Mouse (Mus musculus): ENCODE measurements around the gene Mad2l1bp. TPM values are rescaled to one million over a fixed set of nuclear protein-coding genes. Genes with fewer than 3 reads are reported as not detected.

The Mad2l1bp gene
- polyA plus RNA-seq, 1 experiment = 1.4 TPM

GRCm38 (mm10) chr17:46167014-46167413 is 13.7 kb upstream of the Mad2l1bp start:
- H3K36me3 ChIP-seq (ENCODE audit: control insufficient read depth) = peaks cover 99% of the 10 kb centered on the region
- no peak for TF ChIP-seq TAL1 (IDR thresholded peaks at IDR 0.05; ENCODE audit: low read length)
- TF ChIP-seq GATA1 (IDR thresholded peaks at IDR 0.05; ENCODE audit: low read length) = no peak
- H3K27me3 ChIP-seq (ENCODE audit: control insufficient read depth) = no peaks in the 10 kb centered on the region
- H3K4me3 ChIP-seq (replicated peaks) = no peak overlapping the region
- H3K4me1 ChIP-seq (ENCODE audit: control insufficient read depth) = peaks cover 44% of the 10 kb centered on the region
- H3K9me3 ChIP-seq (ENCODE audit: control insufficient read depth, low read length) = no peaks in the 10 kb centered on the region

GRCm38 (mm10) chr17:46166270-46166669 is 12.9 kb upstream of the Mad2l1bp start:
- TF ChIP-seq TAL1 (IDR thresholded peaks at IDR 0.05; ENCODE audit: low read length) (no peak), GATA1 (IDR thresholded peaks at IDR 0.05; ENCODE audit: low read length) (no peak)
- Histone ChIP-seq H3K4me1 (ENCODE audit: control insufficient read depth) (peaks cover 51% of the 10 kb centered on the region), H3K9me3 (ENCODE audit: control insufficient read depth, low read length) (no peaks in the 10 kb centered on the region), H3K4me3 (replicated peaks) (no peak overlapping the region), H3K27me3 (ENCODE audit: control insufficient read depth) (no peaks in the 10 kb centered on the region), H3K36me3 (ENCODE audit: control insufficient read depth) (peaks cover 100% of the 10 kb centered on the region)

GRCm38 (mm10) chr17:46165460-46165859 is 12.1 kb upstream of the Mad2l1bp start:
- no peaks in the 10 kb centered on the region for H3K9me3 ChIP-seq (ENCODE audit: control insufficient read depth, low read length)
- H3K36me3 ChIP-seq (ENCODE audit: control insufficient read depth) = peaks cover 94% of the 10 kb centered on the region
- no peak for TF ChIP-seq TAL1 (IDR thresholded peaks at IDR 0.05; ENCODE audit: low read length)
- no peak for TF ChIP-seq GATA1 (IDR thresholded peaks at IDR 0.05; ENCODE audit: low read length)
- no peak overlapping the region for H3K4me3 ChIP-seq (replicated peaks)
- H3K4me1 ChIP-seq (ENCODE audit: control insufficient read depth) = peaks cover 53% of the 10 kb centered on the region
- no peaks in the 10 kb centered on the region for H3K27me3 ChIP-seq (ENCODE audit: control insufficient read depth)

GRCm38 (mm10) chr17:46164791-46165190 is 11.4 kb upstream of the Mad2l1bp start:
- TF ChIP-seq TAL1 (IDR thresholded peaks at IDR 0.05; ENCODE audit: low read length) (no peak), GATA1 (IDR thresholded peaks at IDR 0.05; ENCODE audit: low read length) (no peak)
- Histone ChIP-seq H3K4me1 (ENCODE audit: control insufficient read depth) (peaks cover 57% of the 10 kb centered on the region), H3K9me3 (ENCODE audit: control insufficient read depth, low read length) (no peaks in the 10 kb centered on the region), H3K27me3 (ENCODE audit: control insufficient read depth) (no peaks in the 10 kb centered on the region), H3K36me3 (ENCODE audit: control insufficient read depth) (peaks cover 87% of the 10 kb centered on the region), H3K4me3 (replicated peaks) (no peak overlapping the region)

GRCm38 (mm10) chr17:46164301-46164700 is 10.9 kb upstream of the Mad2l1bp start:
- Histone ChIP-seq H3K36me3 (ENCODE audit: control insufficient read depth) (peaks cover 82% of the 10 kb centered on the region), H3K4me1 (ENCODE audit: control insufficient read depth) (peaks cover 62% of the 10 kb centered on the region), H3K4me3 (replicated peaks) (no peak overlapping the region), H3K9me3 (ENCODE audit: control insufficient read depth, low read length) (no peaks in the 10 kb centered on the region), H3K27me3 (ENCODE audit: control insufficient read depth) (no peaks in the 10 kb centered on the region)
- TF ChIP-seq GATA1 (IDR thresholded peaks at IDR 0.05; ENCODE audit: low read length) (no peak), TAL1 (IDR thresholded peaks at IDR 0.05; ENCODE audit: low read length) (no peak)

- Histone ChIP-seq H3K4me1 (ENCODE audit: control insufficient read depth) (peaks cover 63% of the 10 kb centered on the region), H3K36me3 (ENCODE audit: control insufficient read depth) (peaks cover 69% of the 10 kb centered on the region), H3K27me3 (ENCODE audit: control insufficient read depth) (no peaks in the 10 kb centered on the region), H3K9me3 (ENCODE audit: control insufficient read depth, low read length) (no peaks in the 10 kb centered on the region), H3K4me3 (replicated peaks) (peak overlapping the region; percentile 80)
- no peak for TF ChIP-seq GATA1 (IDR thresholded peaks at IDR 0.05; ENCODE audit: low read length)
- no peak for TF ChIP-seq TAL1 (IDR thresholded peaks at IDR 0.05; ENCODE audit: low read length)
Observed at GRCm38 (mm10) chr17:46162951-46163421, 9.6 kb upstream of the Mad2l1bp start.

- Histone ChIP-seq H3K4me3 (replicated peaks) (peak overlapping the region; percentile 80), H3K9me3 (ENCODE audit: control insufficient read depth, low read length) (no peaks in the 10 kb centered on the region), H3K27me3 (ENCODE audit: control insufficient read depth) (no peaks in the 10 kb centered on the region), H3K36me3 (ENCODE audit: control insufficient read depth) (peaks cover 65% of the 10 kb centered on the region), H3K4me1 (ENCODE audit: control insufficient read depth) (peaks cover 63% of the 10 kb centered on the region)
- TF ChIP-seq GATA1 (IDR thresholded peaks at IDR 0.05; ENCODE audit: low read length) (no peak), TAL1 (IDR thresholded peaks at IDR 0.05; ENCODE audit: low read length) (no peak)
Observed at GRCm38 (mm10) chr17:46162551-46162950, 9.2 kb upstream of the Mad2l1bp start.

- no peaks in the 10 kb centered on the region for H3K27me3 ChIP-seq (ENCODE audit: control insufficient read depth)
- H3K4me3 ChIP-seq (replicated peaks) = peak overlapping the region; percentile 80
- peaks cover 68% of the 10 kb centered on the region for H3K4me1 ChIP-seq (ENCODE audit: control insufficient read depth)
- peaks cover 64% of the 10 kb centered on the region for H3K36me3 ChIP-seq (ENCODE audit: control insufficient read depth)
- TF ChIP-seq TAL1 (IDR thresholded peaks at IDR 0.05; ENCODE audit: low read length) (no peak), GATA1 (IDR thresholded peaks at IDR 0.05; ENCODE audit: low read length) (no peak)
- peaks cover 4% of the 10 kb centered on the region for H3K9me3 ChIP-seq (ENCODE audit: control insufficient read depth, low read length)
Observed at GRCm38 (mm10) chr17:46161710-46162109, 8.4 kb upstream of the Mad2l1bp start.

- TF ChIP-seq TAL1 (IDR thresholded peaks at IDR 0.05; ENCODE audit: low read length) (no peak), GATA1 (IDR thresholded peaks at IDR 0.05; ENCODE audit: low read length) (no peak)
- Histone ChIP-seq H3K36me3 (ENCODE audit: control insufficient read depth) (peaks cover 64% of the 10 kb centered on the region), H3K4me1 (ENCODE audit: control insufficient read depth) (peaks cover 73% of the 10 kb centered on the region), H3K27me3 (ENCODE audit: control insufficient read depth) (no peaks in the 10 kb centered on the region), H3K9me3 (ENCODE audit: control insufficient read depth, low read length) (peaks cover 7% of the 10 kb centered on the region), H3K4me3 (replicated peaks) (peak overlapping the region; percentile 80)
Observed at GRCm38 (mm10) chr17:46161179-46161578, 7.8 kb upstream of the Mad2l1bp start.

- peaks cover 78% of the 10 kb centered on the region for H3K4me1 ChIP-seq (ENCODE audit: control insufficient read depth)
Observed at GRCm38 (mm10) chr17:46160686-46161085, 7.3 kb upstream of the Mad2l1bp start, which contains the start of gene Gtpbp2. Gene Gtpbp2, plus strand, starts transcription at chr17:46161032.

More at GRCm38 (mm10) chr17:46160686-46161085, 7.3 kb upstream of the Mad2l1bp start, which contains the start of gene Gtpbp2:
- H3K4me3 ChIP-seq (replicated peaks) = peak within 1 kb of the TSS; percentile 80
- H3K27me3 ChIP-seq (ENCODE audit: control insufficient read depth) = no peaks in the 10 kb centered on the region
- H3K36me3 ChIP-seq (ENCODE audit: control insufficient read depth) = peaks cover 61% of the 10 kb centered on the region
- TF ChIP-seq GATA1 (IDR thresholded peaks at IDR 0.05; ENCODE audit: low read length) = no peak
- no peak for TF ChIP-seq TAL1 (IDR thresholded peaks at IDR 0.05; ENCODE audit: low read length)
- H3K9me3 ChIP-seq (ENCODE audit: control insufficient read depth, low read length) = peaks cover 7% of the 10 kb centered on the region
